Mouse (Mus musculus) effector memory CD4-positive, alpha-beta T cell, adult 5 months (primary cell): ENCODE measurements around the gene Map7. TPM values are rescaled to one million over a fixed set of nuclear protein-coding genes. Genes with fewer than 3 reads are reported as not detected.

Source experiments
- polyA plus RNA-seq: library from polyadenylated mRNA; unstranded; fragments of 100-300 nt; shearing (Covaris generic); gene quantifications from one replicate; pipeline ENCODE4 v1.2.1, GENCODE M21; 2017

Map7 gene
- 5.0 TPM for polyA plus RNA-seq

DNA sequence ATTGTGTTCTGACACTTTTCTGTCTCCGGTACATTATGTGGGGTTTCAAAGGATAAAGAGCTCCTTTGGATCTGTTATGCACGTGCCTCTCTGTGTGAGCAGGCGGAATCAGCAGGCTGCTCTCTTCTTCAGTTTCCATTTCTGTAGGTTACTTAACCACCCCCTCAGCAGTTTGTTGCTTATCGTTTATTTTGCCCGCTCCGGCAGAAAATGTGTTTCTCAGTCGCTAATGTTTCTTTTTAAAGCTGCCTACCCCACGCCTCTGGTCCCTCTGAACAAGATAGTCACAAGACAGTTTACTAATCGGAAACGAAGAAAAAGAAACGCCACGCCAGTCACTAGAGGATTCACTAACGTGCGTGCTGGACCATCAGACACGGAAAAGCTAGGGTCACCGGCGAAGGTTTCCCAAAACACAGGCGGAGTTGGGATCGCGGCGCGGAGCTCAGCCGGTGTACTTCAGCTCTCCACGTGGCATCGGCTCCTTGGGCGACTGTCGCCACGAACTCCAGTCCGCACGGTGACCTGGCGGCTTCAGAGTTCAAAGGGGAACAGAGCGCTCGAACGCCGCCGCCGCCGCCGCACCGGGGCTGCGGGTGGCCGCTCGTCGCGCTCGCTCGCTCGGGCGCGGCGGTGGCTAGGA is at the start of gene Map7:
TSS of gene Map7 (plus strand) at position 342 of the 643 bp plus-strand sequence.

DNA sequence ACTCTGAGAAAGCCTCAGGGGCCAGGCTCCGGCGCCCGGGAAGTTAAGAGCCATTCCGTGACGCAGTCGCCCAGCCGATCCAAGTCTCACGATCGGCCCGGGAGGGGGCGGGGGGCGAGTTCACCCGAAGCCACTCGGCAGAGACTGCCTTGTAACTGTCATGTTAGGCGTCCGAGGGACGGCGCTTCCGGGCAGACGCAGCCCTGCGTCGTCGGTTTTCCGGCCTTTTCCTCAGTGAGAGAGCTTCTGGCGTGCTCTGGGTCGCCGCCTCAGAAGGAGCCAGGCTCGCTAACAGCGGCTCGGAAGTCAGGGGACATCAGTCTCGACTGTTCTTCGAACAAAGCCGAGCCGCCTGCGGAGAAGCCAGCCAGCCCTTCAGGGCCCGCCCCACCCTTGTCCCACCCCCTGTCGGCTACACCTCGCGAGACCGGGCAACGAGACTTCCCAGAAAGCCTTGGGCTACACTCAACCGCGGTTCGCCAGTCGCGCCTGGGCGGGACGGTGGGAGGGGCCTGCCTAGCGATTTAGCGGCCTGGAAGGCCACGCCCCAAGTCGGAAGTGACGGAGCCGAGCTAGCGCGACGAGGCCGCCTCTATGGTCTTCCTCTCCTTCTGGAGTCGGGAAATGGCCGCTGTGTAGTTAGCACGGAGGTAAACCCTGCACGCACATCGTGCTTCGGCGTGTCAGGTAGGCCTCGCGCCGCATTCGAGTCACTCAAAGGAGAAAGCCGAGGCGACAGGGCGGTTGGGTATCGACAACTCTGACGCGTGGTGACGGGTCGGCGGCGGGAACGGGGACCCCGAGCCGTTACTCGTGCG is 163.9 kb downstream of the Map7 start, which contains the start of gene Bclaf1:
TSS of gene Bclaf1 (plus strand) at position 552 of the 818 bp plus-strand sequence.

Other genes starting within 250 kb of the Map7 start
- gene Pex7, start 240.8 kb upstream of the Map7 start, polyA plus RNA-seq = 18.0 TPM
- 40.3 TPM for gene Map3k5, start 214.0 kb upstream of the Map7 start, polyA plus RNA-seq
- 205 TPM for gene Bclaf1, start 164.0 kb downstream of the Map7 start, polyA plus RNA-seq
- 0.37 TPM for gene Mtfr2, start 199.3 kb downstream of the Map7 start, polyA plus RNA-seq